Mouse (Mus musculus): ENCODE results near the gene Gm21904.
"Not testable (repeated sequence)": the region's sequence is repeated elsewhere in the genome, so short reads cannot be mapped to it uniquely, and the experiment has no call there.

Gene Gm21904

DNA sequence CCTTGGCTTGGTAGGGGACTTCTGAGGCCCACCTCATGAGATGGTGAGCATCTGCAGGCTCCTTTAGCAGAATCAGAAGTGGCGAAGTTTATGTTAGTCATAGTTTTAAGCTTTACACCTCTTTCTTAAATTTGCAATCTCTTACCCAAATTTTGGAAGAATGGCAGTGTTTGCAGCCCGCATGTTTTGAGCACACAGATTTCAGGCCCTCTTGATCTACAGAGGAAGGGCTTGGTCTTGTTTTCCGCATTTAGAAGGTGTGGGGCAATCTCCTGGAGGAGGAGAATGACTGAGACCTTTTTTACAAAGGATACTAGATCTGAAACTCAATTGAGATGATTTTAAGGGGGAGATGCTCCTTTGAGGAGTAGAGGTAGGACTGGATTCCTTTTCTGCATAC, at the start of gene Gm21904:
Gene Gm21904 (minus strand): TSS at position 101 of the 400 bp plus-strand sequence.
- DNase-seq (ENCODE audit: low spot score in 2 of 2), result not testable (repeated sequence)

DNA sequence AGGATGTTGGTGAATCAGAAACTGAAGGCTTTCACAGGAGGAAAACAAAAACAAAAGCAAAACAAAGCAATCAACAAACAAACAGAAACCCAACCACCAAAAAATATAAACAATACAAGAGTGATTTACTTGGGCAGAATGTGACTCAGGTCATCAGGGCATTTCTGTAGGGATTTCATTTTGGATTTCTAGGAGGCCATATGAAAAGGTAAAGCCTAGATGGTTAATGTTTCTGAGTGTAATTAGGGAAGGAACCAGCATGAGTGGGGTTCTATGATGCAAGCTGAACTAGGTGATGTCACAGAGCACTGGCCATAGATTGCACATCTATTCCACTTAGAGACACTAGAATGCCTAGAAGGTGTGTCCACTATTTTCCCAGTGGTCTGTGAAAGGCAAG, 28.4 kb upstream of the Gm21904 start, which contains the start of the genes Gm20772 and Gm20831:
Gene Gm20772 (plus strand): TSS at position 301 of the 400 bp plus-strand sequence.
Gene Gm20831 (plus strand): TSS at position 301 of the 400 bp plus-strand sequence.
- DNase-seq (ENCODE audit: low spot score in 2 of 2), result not testable (repeated sequence)
